Mouse (Mus musculus) embryonic facial prominence, embryonic 10.5 days (tissue): ENCODE measurements around the gene Bricd5. TPM values are rescaled to one million over a fixed set of nuclear protein-coding genes. Genes with fewer than 3 reads are reported as not detected.
A peak's percentile ranks its signal among the peaks of the same experiment; 100 is the strongest.

Experiments used
- DNase-seq: peaks from one replicate; pipeline ENCODE4 v3.0.0-alpha.2; 2017; ENCODE audit warnings: low spot score
- H3K27ac ChIP-seq: fragments of 300-500 bp; sonication (generic); replicated peaks from 2 replicates; pipeline ENCODE4 v1.5.1; 2016; ENCODE audit warnings: mild to moderate bottlenecking
- H3K27me3 ChIP-seq: fragments of 300-500 bp; sonication (generic); replicated peaks from 2 replicates; pipeline ENCODE4 v1.6.1; 2016; ENCODE audit warnings: low read depth, mild to moderate bottlenecking; ENCODE audit not compliant: poor library complexity, severe bottlenecking
- H3K36me3 ChIP-seq: fragments of 300-500 bp; sonication (generic); replicated peaks from 2 replicates; pipeline ENCODE4 v1.6.1; 2016; ENCODE audit warnings: mild to moderate bottlenecking, moderate library complexity
- H3K4me1 ChIP-seq: fragments of 300-500 bp; sonication (generic); 2 replicates; pipeline ENCODE4 v1.6.1; 2016
- H3K4me3 ChIP-seq: fragments of 300-500 bp; sonication (generic); 2 replicates; pipeline ENCODE4 v1.5.1; 2016; ENCODE audit warnings: mild to moderate bottlenecking, moderate library complexity
- H3K9me3 ChIP-seq: fragments of 300-500 bp; sonication (generic); 2 replicates; pipeline ENCODE4 v1.6.1; 2016; ENCODE audit warnings: mild to moderate bottlenecking
- WGBS: fragments of 180-500 bp; shearing (Covaris S2); methylation state at CpG from one replicate; pipeline ENCODE4 v1.1.7; 2016; 5-methylcytosine and 5-hydroxymethylcytosine counted together
- polyA plus RNA-seq: library from polyadenylated mRNA; unstranded; fragments of >200 nt; fragmentation: Nextera tagmentation; extraction: Ambion mirVana; gene quantifications from 2 replicates; pipeline ENCODE4 v1.2.1, GENCODE M21; 2016

Gene Bricd5
- polyA plus RNA-seq, 1 experiment from 2014 or later = 0.36 TPM

DNA sequence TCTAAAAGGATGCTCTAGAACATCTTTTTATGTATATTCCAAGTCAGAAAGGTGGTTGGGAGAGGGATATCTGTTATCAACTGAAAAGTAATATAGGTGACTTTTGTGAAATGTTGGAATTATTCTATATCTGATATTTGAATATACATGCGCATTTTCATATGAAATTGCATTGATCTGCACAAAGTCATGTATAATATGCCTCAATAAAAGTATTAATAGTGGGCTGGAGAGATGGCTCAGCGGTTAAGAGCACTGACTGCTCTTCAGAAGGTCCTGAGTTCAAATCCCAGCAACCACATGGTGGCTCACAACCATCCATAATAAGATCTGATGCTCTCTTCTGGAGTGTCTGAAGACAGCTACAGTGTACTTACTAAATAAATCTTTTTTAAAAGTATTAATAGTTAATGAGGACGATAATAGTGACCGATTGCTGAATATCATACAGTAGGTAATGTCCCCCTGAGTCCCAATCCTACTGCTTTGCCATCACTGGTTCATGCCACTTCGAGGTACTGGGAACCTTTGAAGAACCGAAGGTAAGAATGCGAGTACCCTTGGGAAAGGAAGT lies 4.3 kb upstream of the Bricd5 start:
- Histone ChIP-seq H3K4me3 (peak overlapping the region; percentile 91), H3K27ac (peak overlapping the region; percentile 92), H3K4me1 (peaks cover 38% of the 10 kb centered on the region), H3K9me3 (no peaks in the 10 kb centered on the region), H3K36me3 (peaks cover 26% of the 10 kb centered on the region), H3K27me3 (no peaks in the 10 kb centered on the region)
- no peak for DNase-seq
- 20% methylated on average over 7 of the region's 7 CpGs for WGBS

DNA sequence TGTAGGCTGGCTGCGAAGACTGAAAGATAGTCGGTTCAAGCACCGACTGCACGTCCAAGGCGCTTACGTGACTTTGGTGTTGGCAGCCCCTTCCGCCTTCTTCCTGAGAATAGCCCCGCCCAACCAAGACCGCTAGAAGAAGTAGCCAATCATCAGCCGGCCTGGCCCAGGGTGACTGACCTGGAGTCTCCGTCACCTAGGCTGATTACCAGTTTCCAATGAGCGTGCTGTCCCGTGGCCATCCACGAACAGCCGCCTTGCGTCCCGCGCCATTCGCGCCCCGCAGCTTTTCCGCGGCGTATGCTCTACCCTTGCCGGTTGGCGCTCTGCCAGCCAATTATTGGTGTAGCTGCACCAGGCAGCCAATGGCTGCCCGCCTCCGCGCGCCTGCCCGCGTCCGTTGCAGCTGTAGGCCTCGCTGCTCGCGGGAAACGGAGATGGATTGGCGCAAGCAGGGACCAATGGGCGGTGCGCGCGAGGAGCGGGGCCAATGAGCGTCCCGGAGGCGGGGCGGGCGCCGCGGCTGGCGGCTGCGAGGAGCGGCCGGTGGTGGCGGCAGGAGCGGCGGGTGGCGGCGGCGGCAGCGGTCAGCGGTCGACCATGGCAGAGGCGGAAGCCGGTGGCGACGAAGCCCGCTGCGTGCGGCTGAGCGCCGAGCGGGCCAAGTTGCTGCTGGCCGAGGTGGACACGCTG lies 3.6 kb upstream of the Bricd5 start, which contains the start of the genes E4f1 and Pgp:
TSS of gene E4f1 (minus strand) at position 404 of the 693 bp plus-strand sequence.
TSS of gene Pgp (plus strand) at position 483 of the 693 bp plus-strand sequence.
- Histone ChIP-seq H3K4me3 (peak within 1 kb of the TSS; percentile 91), H3K27ac (peak within 1 kb of the TSS; percentile 92), H3K36me3 (peaks cover 32% of the 10 kb centered on the region), H3K4me1 (peaks cover 44% of the 10 kb centered on the region), H3K9me3 (no peaks in the 10 kb centered on the region), H3K27me3 (no peaks in the 10 kb centered on the region)
- under 1% methylated on average over 75 of the region's 75 CpGs for WGBS
- peak; percentile 99 for DNase-seq

DNA sequence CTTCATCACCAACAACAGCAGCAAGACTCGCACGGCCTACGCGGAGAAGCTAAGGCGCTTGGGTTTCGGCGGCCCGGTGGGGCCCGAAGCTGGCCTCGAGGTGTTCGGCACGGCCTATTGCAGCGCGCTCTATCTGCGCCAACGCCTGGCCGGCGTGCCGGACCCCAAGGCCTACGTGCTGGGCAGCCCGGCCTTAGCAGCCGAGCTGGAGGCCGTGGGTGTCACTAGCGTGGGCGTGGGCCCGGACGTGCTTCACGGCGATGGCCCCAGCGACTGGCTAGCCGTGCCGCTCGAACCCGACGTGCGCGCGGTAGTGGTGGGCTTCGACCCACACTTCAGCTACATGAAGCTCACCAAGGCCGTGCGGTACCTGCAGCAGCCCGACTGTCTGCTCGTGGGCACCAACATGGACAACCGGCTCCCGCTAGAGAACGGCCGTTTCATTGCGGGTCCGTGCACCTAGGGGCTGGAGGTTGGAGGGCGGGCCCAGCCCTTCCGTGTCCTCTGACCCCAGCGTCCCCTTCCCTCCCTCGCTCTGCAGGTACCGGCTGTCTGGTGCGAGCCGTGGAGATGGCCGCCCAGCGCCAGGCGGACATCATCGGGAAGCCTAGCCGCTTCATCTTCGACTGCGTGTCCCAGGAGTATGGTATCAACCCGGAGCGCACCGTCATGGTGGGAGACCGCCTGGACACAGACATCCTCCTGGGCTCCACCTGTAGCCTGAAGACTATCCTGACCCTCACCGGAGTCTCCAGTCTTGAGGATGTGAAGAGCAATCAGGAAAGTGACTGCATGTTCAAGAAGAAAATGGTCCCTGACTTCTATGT lies 2.8 kb upstream of the Bricd5 start:
- peak overlapping the region; percentile 91 for H3K4me3 ChIP-seq
- DNase-seq = peak; percentile 58
- under 1% methylated on average over 68 of the region's 68 CpGs for WGBS

DNA sequence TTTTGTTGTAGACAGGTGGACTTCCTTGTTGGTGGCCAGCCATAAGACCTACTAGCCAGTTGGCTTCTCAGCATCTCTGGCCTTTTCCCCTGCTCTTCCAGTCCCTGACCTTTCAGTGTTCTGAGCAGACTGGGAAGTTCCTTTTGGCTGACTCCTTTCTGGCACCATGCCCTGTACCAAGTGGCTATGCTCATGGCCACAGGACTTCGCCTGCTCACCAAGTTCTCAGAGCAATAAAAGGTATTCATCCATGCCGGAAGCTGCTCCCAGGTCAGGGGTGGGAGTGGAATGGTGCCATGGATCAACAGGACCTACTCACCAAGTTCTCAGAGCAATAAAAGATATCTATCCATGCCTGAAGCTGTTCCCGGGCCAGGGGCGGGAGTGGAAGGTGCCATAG lies 1.2 kb upstream of the Bricd5 start:
- H3K36me3 ChIP-seq = peaks cover 57% of the 10 kb centered on the region
- 89% methylated on average over 4 of the region's 4 CpGs for WGBS
- peak overlapping the region; percentile 91 for H3K4me3 ChIP-seq
- H3K4me1 ChIP-seq = peaks cover 47% of the 10 kb centered on the region
- no peak overlapping the region for H3K27ac ChIP-seq
- no peaks in the 10 kb centered on the region for H3K27me3 ChIP-seq
- no peak for DNase-seq
- no peaks in the 10 kb centered on the region for H3K9me3 ChIP-seq

More for the DNA sequence above, 2.8 kb upstream of the Bricd5 start:
- Histone ChIP-seq H3K9me3 (no peaks in the 10 kb centered on the region), H3K4me1 (peaks cover 46% of the 10 kb centered on the region), H3K36me3 (peaks cover 41% of the 10 kb centered on the region), H3K27ac (peak overlapping the region; percentile 92), H3K27me3 (no peaks in the 10 kb centered on the region)

DNA sequence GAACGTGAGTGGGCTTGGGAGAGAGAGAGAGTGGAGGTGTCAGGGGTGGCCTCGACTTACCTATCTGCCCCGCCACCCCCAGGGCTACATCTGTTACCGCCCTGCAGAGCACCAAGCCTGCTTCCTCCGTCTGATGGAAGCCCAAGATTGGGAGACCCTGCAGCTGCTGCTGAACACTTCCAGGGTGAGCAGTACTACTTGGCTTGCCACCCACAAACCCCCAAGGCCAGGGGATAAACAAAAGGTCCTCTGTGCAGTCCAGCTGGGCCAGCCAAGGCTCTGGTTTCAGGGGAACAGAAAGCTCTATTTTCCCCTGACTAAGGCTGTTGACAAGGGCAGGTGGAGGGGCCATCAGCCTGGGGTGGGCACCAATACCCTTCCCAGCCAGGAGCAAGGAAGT lies 873 bp downstream of the Bricd5 start:
- Histone ChIP-seq H3K4me3 (no peak overlapping the region), H3K27ac (no peak overlapping the region), H3K9me3 (no peaks in the 10 kb centered on the region), H3K36me3 (peaks cover 63% of the 10 kb centered on the region), H3K4me1 (peaks cover 58% of the 10 kb centered on the region), H3K27me3 (no peaks in the 10 kb centered on the region)
- peak; percentile 25 for DNase-seq
- WGBS = 70% methylated on average over 5 of the region's 5 CpGs

DNA sequence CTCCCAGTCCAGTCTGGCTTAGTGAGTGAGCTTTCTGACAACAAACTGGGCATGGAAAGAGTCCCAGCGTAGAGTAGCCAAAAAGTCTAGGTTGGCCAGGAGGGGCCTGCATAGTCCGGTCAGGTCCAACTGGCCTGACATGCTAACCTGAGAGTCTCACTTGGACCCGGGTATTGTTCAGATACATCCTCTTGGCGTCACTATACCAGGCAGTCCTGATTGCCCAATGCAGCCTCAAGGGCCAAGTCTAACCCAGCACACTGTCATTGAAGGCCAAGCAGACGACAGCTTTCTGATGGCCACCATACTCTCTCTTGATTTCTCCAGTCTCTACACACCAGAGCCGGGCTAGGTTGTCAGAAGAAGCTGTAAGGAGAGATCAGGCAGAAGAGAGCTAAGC lies 1.9 kb downstream of the Bricd5 start:
- WGBS = 90% methylated on average over 6 of the region's 6 CpGs
- H3K27ac ChIP-seq = no peak overlapping the region
- H3K4me3 ChIP-seq = 0 out of 2 replicates have a peak overlapping the region, but pooled peaks have one; percentile 3
- peaks cover 65% of the 10 kb centered on the region for H3K4me1 ChIP-seq
- no peak for DNase-seq
- no peaks in the 10 kb centered on the region for H3K27me3 ChIP-seq
- H3K36me3 ChIP-seq = peaks cover 63% of the 10 kb centered on the region
- no peaks in the 10 kb centered on the region for H3K9me3 ChIP-seq

DNA sequence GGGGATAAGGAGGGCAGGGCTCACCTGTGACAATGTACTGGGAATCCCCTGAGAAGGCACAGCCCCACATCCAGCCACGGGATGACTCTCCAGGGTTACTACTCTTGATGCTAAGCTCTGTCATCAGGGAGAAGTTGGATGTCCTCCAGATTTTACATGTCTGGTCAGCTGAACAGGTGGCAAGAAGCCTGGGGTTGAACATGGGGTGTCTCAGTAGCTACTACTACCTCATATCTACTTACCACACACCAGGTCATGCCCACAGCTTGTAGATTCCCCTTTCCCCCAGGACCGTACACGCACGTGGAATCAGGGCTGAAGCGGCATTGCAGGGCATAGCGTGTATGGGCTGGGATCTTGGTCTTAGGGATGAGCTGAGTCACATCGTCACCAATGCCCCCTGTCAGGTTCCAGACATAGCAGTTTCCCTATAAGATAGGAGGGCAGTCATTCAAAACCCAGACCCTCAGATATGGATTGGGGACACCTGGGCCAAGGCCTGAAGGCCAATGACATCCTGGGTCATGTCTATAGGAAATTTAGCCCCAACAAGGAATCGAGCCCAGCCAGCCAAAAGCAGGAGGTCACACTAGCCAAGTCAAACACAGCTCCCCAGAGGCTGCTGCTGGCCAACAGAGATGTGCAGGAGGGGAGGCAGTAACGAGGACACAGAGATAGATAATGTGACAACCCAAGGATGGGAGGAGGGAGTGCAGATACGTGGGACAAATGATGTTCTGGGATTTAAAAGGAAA lies 2.5 kb downstream of the Bricd5 start:
- 0 out of 2 replicates have a peak overlapping the region, but pooled peaks have one; percentile 3 for H3K4me3 ChIP-seq
- H3K27me3 ChIP-seq = no peaks in the 10 kb centered on the region
- H3K9me3 ChIP-seq = no peaks in the 10 kb centered on the region
- H3K27ac ChIP-seq = no peak overlapping the region
- H3K36me3 ChIP-seq = peaks cover 63% of the 10 kb centered on the region
- H3K4me1 ChIP-seq = peaks cover 59% of the 10 kb centered on the region
- 93% methylated on average over 10 of the region's 10 CpGs for WGBS
- DNase-seq = no peak

DNA sequence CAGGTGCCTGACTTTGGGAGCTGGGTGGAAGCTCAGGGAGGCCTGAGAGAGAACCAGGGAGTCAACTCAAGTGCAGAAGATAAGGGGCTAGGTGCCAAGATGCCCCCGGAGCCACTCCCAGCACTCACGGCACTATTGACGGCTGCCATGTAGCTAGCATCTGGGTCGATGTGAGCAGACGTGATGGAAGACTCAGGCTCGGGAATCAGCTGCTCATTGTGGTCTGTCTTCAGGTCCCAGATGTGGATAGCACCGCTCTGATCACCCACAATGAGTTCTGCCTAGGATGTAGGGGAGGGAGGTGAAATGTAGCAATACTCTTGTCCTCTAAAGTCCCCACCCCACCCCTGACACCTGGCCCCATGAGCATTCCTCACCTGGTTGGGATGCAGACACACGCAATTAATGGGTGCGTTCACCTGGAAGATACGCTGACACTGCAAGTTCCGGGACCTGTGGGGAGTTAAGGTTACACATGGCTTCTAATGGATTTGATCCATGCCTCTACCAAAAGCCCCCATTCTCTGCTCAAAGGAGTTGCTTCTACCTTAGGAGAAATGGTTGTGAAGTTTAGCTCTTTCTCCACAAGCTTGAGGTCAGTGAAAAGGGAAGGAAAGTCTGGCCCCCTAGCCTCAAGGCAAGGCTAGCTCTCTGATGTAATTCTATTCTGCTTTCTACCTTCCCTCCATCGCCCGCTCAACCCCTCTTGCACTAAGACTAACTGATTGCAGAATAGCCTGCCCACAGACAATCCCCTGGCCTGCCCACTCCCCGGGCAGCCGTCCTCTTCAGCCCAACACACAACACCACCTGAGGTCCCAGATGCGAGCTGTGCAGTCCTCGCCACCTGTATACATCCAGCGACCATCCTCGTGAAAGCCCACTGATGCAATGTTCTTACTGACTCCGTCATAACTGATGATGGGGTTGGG lies 3.6 kb downstream of the Bricd5 start:
- Histone ChIP-seq H3K4me1 (peaks cover 48% of the 10 kb centered on the region), H3K27me3 (no peaks in the 10 kb centered on the region), H3K36me3 (peaks cover 57% of the 10 kb centered on the region), H3K27ac (no peak overlapping the region), H3K4me3 (peak overlapping the region; percentile 87), H3K9me3 (no peaks in the 10 kb centered on the region)
- 92% methylated on average over 20 of the region's 20 CpGs for WGBS
- no peak for DNase-seq

DNA sequence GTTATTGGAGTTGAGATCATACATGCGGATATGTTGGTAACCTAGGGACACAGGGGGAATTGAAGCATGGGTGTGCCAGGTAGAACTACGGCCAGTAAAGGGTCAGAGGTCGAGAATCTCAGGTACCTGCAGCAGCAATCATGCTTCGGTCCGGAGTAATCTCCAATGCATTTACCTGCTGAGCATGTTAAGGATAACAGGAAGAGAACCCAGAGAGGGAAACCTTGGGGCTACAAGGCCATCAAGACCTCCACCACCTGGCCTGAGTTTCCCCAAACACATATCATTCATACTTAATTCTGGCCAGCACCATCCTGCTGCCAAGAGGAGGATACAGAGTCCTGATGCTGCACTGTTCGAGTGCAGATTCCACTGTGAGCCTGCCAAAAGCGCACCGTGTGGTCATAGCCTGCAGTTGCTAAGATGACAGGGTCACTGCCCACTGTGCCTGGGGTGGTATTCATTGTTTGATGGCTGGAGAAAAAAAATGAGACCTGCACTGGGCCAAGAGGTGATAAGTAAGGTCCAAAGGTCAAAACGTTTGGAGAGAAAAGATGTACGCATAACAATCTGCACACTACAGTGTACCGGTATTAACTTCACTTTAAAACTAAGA lies 4.4 kb downstream of the Bricd5 start:
- H3K4me3 ChIP-seq = peak overlapping the region; percentile 87
- H3K9me3 ChIP-seq = no peaks in the 10 kb centered on the region
- H3K36me3 ChIP-seq = peaks cover 50% of the 10 kb centered on the region
- no peak for DNase-seq
- peaks cover 40% of the 10 kb centered on the region for H3K4me1 ChIP-seq
- peak overlapping the region; percentile 99 for H3K27ac ChIP-seq
- no peaks in the 10 kb centered on the region for H3K27me3 ChIP-seq
- 56% methylated on average over 11 of the region's 11 CpGs for WGBS

- no peaks in the 10 kb centered on the region for H3K27me3 ChIP-seq
- WGBS = under 1% methylated on average over 48 of the region's 48 CpGs
- H3K9me3 ChIP-seq = no peaks in the 10 kb centered on the region
- H3K27ac ChIP-seq = peak within 1 kb of the TSS; percentile 99
- peak within 1 kb of the TSS; percentile 87 for H3K4me3 ChIP-seq
- peaks cover 34% of the 10 kb centered on the region for H3K4me1 ChIP-seq
- peak; percentile 97 for DNase-seq
- peaks cover 43% of the 10 kb centered on the region for H3K36me3 ChIP-seq
These were observed 5.1 kb downstream of the Bricd5 start, which contains the start of gene Mlst8 for GRCm38 (mm10) chr17:24478663-24479380. Gene Mlst8, minus strand, starts transcription at chr17:24479078.
